Mouse (Mus musculus): ENCODE measurements around the gene Git2. TPM values are rescaled to one million over a fixed set of nuclear protein-coding genes. Genes with fewer than 3 reads are reported as not detected.
A peak's percentile ranks its signal among the peaks of the same experiment; 100 is the strongest.

Gene Git2
- total and polyA plus RNA-seq, 3 experiments, result 104 to 227 (median 201) TPM

GRCm38 (mm10) chr5:114801841-114802240 lies 26.5 kb upstream of the Git2 start:
- Histone ChIP-seq H3K4me3 (ENCODE audit: low read depth, low read length) (no peak overlapping the region; the same call in 1 of the 2 replicates), H3K4me1 (ENCODE audit: insufficient read depth, low read depth, low read length) (peaks cover 82% of the 10 kb centered on the region), H3K36me3 (replicated peaks) (peaks cover 98% of the 10 kb centered on the region), H3K9me3 (replicated peaks) (no peaks in the 10 kb centered on the region), H3K27me3 (ENCODE audit: insufficient read depth, low read length) (no peaks in the 10 kb centered on the region)
- ATAC-seq (ENCODE audit: extremely low read depth, insufficient number of reproducible peaks, low FRiP score, poor library complexity, severe bottlenecking) (no peak), DNase-seq (ENCODE audit: low spot score) (no peak)
- TF ChIP-seq POLR2AphosphoS5 (IDR thresholded peaks at IDR 0.05; ENCODE audit: insufficient replicate concordance, low read depth, low read length), result no peak
- no peak for TF ChIP-seq CTCF (IDR thresholded peaks at IDR 0.05; ENCODE audit: low read depth, low read length)
- no peak for TF ChIP-seq TAL1 (conservative IDR thresholded peaks at IDR 0.05; ENCODE audit: low read depth, low read length)
- no peak for TF ChIP-seq GATA2 (IDR thresholded peaks at IDR 0.05; ENCODE audit: borderline replicate concordance, low read depth, low read length)
- no peak for TF ChIP-seq GATA1 (IDR thresholded peaks at IDR 0.05; ENCODE audit: borderline replicate concordance, low read length)

GRCm38 (mm10) chr5:114801049-114801448 lies 25.7 kb upstream of the Git2 start:
- peak; percentile 64 for DNase-seq (ENCODE audit: low spot score)
- Histone ChIP-seq H3K36me3 (replicated peaks) (peaks cover 98% of the 10 kb centered on the region), H3K9me3 (replicated peaks) (no peaks in the 10 kb centered on the region), H3K4me3 (ENCODE audit: low read depth, low read length) (no peak overlapping the region; the same call in 1 of the 2 replicates), H3K4me1 (ENCODE audit: insufficient read depth, low read depth, low read length) (peaks cover 81% of the 10 kb centered on the region), H3K27me3 (ENCODE audit: insufficient read depth, low read length) (no peaks in the 10 kb centered on the region)
- no peak for TF ChIP-seq CTCF (IDR thresholded peaks at IDR 0.05; ENCODE audit: low read depth, low read length)
- no peak for TF ChIP-seq GATA2 (IDR thresholded peaks at IDR 0.05; ENCODE audit: borderline replicate concordance, low read depth, low read length)
- no peak for TF ChIP-seq GATA1 (IDR thresholded peaks at IDR 0.05; ENCODE audit: borderline replicate concordance, low read length)
- no peak for TF ChIP-seq POLR2AphosphoS5 (IDR thresholded peaks at IDR 0.05; ENCODE audit: insufficient replicate concordance, low read depth, low read length)
- TF ChIP-seq TAL1 (conservative IDR thresholded peaks at IDR 0.05; ENCODE audit: low read depth, low read length), result no peak
- peak; percentile 58 for ATAC-seq (ENCODE audit: extremely low read depth, insufficient number of reproducible peaks, low FRiP score, poor library complexity, severe bottlenecking)

GRCm38 (mm10) chr5:114799848-114800247 lies 24.5 kb upstream of the Git2 start:
- no peaks in the 10 kb centered on the region for H3K9me3 ChIP-seq (replicated peaks)
- no peak overlapping the region for H3K4me3 ChIP-seq (ENCODE audit: low read depth, low read length)
- ATAC-seq (ENCODE audit: extremely low read depth, insufficient number of reproducible peaks, low FRiP score, poor library complexity, severe bottlenecking), result no peak
- H3K36me3 ChIP-seq (replicated peaks), result peaks cover 98% of the 10 kb centered on the region
- H3K27me3 ChIP-seq (ENCODE audit: insufficient read depth, low read length), result no peaks in the 10 kb centered on the region
- peaks cover 80% of the 10 kb centered on the region for H3K4me1 ChIP-seq (ENCODE audit: insufficient read depth, low read depth, low read length)
- no peak for DNase-seq (ENCODE audit: low spot score)
- TF ChIP-seq TAL1 (conservative IDR thresholded peaks at IDR 0.05; ENCODE audit: low read depth, low read length) (no peak), CTCF (IDR thresholded peaks at IDR 0.05; ENCODE audit: low read depth, low read length) (no peak), GATA2 (IDR thresholded peaks at IDR 0.05; ENCODE audit: borderline replicate concordance, low read depth, low read length) (no peak), POLR2AphosphoS5 (IDR thresholded peaks at IDR 0.05; ENCODE audit: insufficient replicate concordance, low read depth, low read length) (no peak), GATA1 (IDR thresholded peaks at IDR 0.05; ENCODE audit: borderline replicate concordance, low read length) (no peak)

GRCm38 (mm10) chr5:114797253-114797652 lies 21.9 kb upstream of the Git2 start:
- ATAC-seq (ENCODE audit: extremely low read depth, insufficient number of reproducible peaks, low FRiP score, poor library complexity, severe bottlenecking), result no peak
- no peak for TF ChIP-seq POLR2AphosphoS5 (IDR thresholded peaks at IDR 0.05; ENCODE audit: insufficient replicate concordance, low read depth, low read length)
- no peak for TF ChIP-seq TAL1 (conservative IDR thresholded peaks at IDR 0.05; ENCODE audit: low read depth, low read length)
- TF ChIP-seq CTCF (IDR thresholded peaks at IDR 0.05; ENCODE audit: low read depth, low read length), result no peak
- no peak for TF ChIP-seq GATA2 (IDR thresholded peaks at IDR 0.05; ENCODE audit: borderline replicate concordance, low read depth, low read length)

GRCm38 (mm10) chr5:114796299-114797012 lies 21.1 kb upstream of the Git2 start:
- ATAC-seq (ENCODE audit: extremely low read depth, insufficient number of reproducible peaks, low FRiP score, poor library complexity, severe bottlenecking) (no peak), DNase-seq (ENCODE audit: low spot score) (no peak)
- no peak overlapping the region for H3K4me3 ChIP-seq (ENCODE audit: low read depth, low read length)
- no peaks in the 10 kb centered on the region for H3K9me3 ChIP-seq (replicated peaks)
- H3K27me3 ChIP-seq (ENCODE audit: insufficient read depth, low read length), result no peaks in the 10 kb centered on the region
- no peak for TF ChIP-seq GATA2 (IDR thresholded peaks at IDR 0.05; ENCODE audit: borderline replicate concordance, low read depth, low read length)
- TF ChIP-seq TAL1 (conservative IDR thresholded peaks at IDR 0.05; ENCODE audit: low read depth, low read length), result no peak
- TF ChIP-seq CTCF (IDR thresholded peaks at IDR 0.05; ENCODE audit: low read depth, low read length), result no peak
- no peak for TF ChIP-seq POLR2AphosphoS5 (IDR thresholded peaks at IDR 0.05; ENCODE audit: insufficient replicate concordance, low read depth, low read length)
- TF ChIP-seq GATA1 (IDR thresholded peaks at IDR 0.05; ENCODE audit: borderline replicate concordance, low read length), result no peak
- H3K36me3 ChIP-seq (replicated peaks), result peaks cover 98% of the 10 kb centered on the region
- H3K4me1 ChIP-seq (ENCODE audit: insufficient read depth, low read depth, low read length), result peaks cover 82% of the 10 kb centered on the region

More at GRCm38 (mm10) chr5:114797253-114797652, 21.9 kb upstream of the Git2 start:
- H3K4me1 ChIP-seq (ENCODE audit: insufficient read depth, low read depth, low read length), result peaks cover 80% of the 10 kb centered on the region
- H3K27me3 ChIP-seq (ENCODE audit: insufficient read depth, low read length), result no peaks in the 10 kb centered on the region
- no peak for DNase-seq (ENCODE audit: low spot score)
- no peaks in the 10 kb centered on the region for H3K9me3 ChIP-seq (replicated peaks)
- peaks cover 98% of the 10 kb centered on the region for H3K36me3 ChIP-seq (replicated peaks)
- no peak overlapping the region for H3K4me3 ChIP-seq (ENCODE audit: low read depth, low read length)

GRCm38 (mm10) chr5:114795653-114796052 lies 20.3 kb upstream of the Git2 start:
- no peaks in the 10 kb centered on the region for H3K27me3 ChIP-seq (ENCODE audit: insufficient read depth, low read length)
- no peak overlapping the region for H3K4me3 ChIP-seq (ENCODE audit: low read depth, low read length)
- ATAC-seq (ENCODE audit: extremely low read depth, insufficient number of reproducible peaks, low FRiP score, poor library complexity, severe bottlenecking) (no peak), DNase-seq (ENCODE audit: low spot score) (no peak)
- peaks cover 99% of the 10 kb centered on the region for H3K36me3 ChIP-seq (replicated peaks)
- H3K4me1 ChIP-seq (ENCODE audit: insufficient read depth, low read depth, low read length), result peaks cover 83% of the 10 kb centered on the region
- H3K9me3 ChIP-seq (replicated peaks), result no peaks in the 10 kb centered on the region
- no peak for TF ChIP-seq POLR2AphosphoS5 (IDR thresholded peaks at IDR 0.05; ENCODE audit: insufficient replicate concordance, low read depth, low read length)
- no peak for TF ChIP-seq TAL1 (conservative IDR thresholded peaks at IDR 0.05; ENCODE audit: low read depth, low read length)

Measured in G1E (cell line).